Mouse (Mus musculus) ES-Bruce4 (cell line): ENCODE data around the gene Fmnl2.

ENCODE experiments used
- EP300 ChIP-seq: IDR thresholded peaks from 2 replicates; pipeline ENCODE4 v1.6.1; 2011; ENCODE audit warnings: low read depth, low read length; ENCODE audit not compliant: insufficient read depth
- POLR2A ChIP-seq: IDR thresholded peaks from one replicate; pipeline ENCODE4 v1.8.1; 2011; ENCODE audit warnings: low read length; ENCODE audit not compliant: insufficient read depth

- TF ChIP-seq POLR2A: no peak
- no peak for TF ChIP-seq EP300
These were observed 242.4 kb downstream of the Fmnl2 start for GRCm38 (mm10) chr2:53100093-53100492.
